Mouse (Mus musculus): Measurements from ENCODE around the gene Akip1. TPM values are rescaled to one million over a fixed set of nuclear protein-coding genes. Genes with fewer than 3 reads are reported as not detected.

The Akip1 gene
- polyA plus RNA-seq (2014; fragmentation: Nextera tagmentation; extraction: Ambion mirVana), result 32.4 and 33.7 TPM in 2 replicates

GRCm38 (mm10) chr7:109703190-109704015 lies at the start of gene Akip1, which contains the start of gene St5:
Akip1 (plus strand) TSS chr7:109703690.
St5 (minus strand) TSS chr7:109703605.
- Histone ChIP-seq H3K27ac (ENCODE audit: low read depth) (peak within 1 kb of the TSS; percentile 87), H3K4me1 (ENCODE audit: insufficient read depth) (peaks cover 16% of the 10 kb centered on the region; the same call in 1 of the 2 replicates), H3K4me2 (peak within 1 kb of the TSS; percentile 82), H3K9ac (peak within 1 kb of the TSS; percentile 60), H3K4me3 (ENCODE audit: low read depth, low read length) (peak within 1 kb of the TSS; percentile 70), H3K9me3 (ENCODE audit: low read depth, low read length) (no peaks in the 10 kb centered on the region), H3K36me3 (ENCODE audit: insufficient read depth) (no peaks in the 10 kb centered on the region), H3K27me3 (ENCODE audit: insufficient read depth, low read length) (no peaks in the 10 kb centered on the region)
- DNase-seq (peak; percentile 98), ATAC-seq (ENCODE audit: insufficient read depth) (peak; percentile 95)
- WGBS, result under 1% methylated on average over 61 of the region's 61 CpGs
- no peak for TF ChIP-seq CTCF (IDR thresholded peaks at IDR 0.05; ENCODE audit: low read depth)

DNA sequence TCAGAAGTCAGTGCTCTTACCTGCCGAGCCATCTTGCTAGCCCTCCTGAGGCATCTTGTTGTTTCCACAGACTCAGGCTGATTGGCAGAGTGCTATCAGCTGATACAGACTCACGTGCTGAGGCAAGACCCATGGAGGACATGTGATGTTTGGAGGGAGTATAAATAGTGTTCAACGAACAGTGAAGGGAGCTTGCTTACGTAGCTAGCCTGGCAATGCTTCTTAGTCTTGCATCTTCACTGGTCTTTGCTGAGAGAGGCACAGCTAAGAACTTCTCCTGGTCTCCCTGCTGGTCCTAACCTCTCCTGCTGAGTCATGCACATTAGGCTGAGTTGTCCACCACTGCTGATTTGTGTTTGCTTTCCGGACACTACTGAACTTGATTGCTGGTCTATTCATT lies 48.6 kb upstream of the Akip1 start:
- no peaks in the 10 kb centered on the region for H3K36me3 ChIP-seq (ENCODE audit: insufficient read depth)
- no peaks in the 10 kb centered on the region for H3K27me3 ChIP-seq (ENCODE audit: insufficient read depth, low read length)
- no peaks in the 10 kb centered on the region for H3K9me3 ChIP-seq (ENCODE audit: low read depth, low read length)
- whole genome bisulfite sequencing, result 79% methylated on average over 5 of the region's 5 CpGs
- no peak overlapping the region for H3K4me3 ChIP-seq (ENCODE audit: low read depth, low read length)
- TF ChIP-seq CTCF (IDR thresholded peaks at IDR 0.05; ENCODE audit: low read depth), result no peak
- ATAC-seq (ENCODE audit: insufficient read depth) (no peak), DNase-seq (no peak)
- H3K4me1 ChIP-seq (ENCODE audit: insufficient read depth), result no peaks in the 10 kb centered on the region
- H3K9ac ChIP-seq, result no peak overlapping the region
- H3K4me2 ChIP-seq, result no peak overlapping the region
- H3K27ac ChIP-seq (ENCODE audit: low read depth), result no peak overlapping the region

DNA sequence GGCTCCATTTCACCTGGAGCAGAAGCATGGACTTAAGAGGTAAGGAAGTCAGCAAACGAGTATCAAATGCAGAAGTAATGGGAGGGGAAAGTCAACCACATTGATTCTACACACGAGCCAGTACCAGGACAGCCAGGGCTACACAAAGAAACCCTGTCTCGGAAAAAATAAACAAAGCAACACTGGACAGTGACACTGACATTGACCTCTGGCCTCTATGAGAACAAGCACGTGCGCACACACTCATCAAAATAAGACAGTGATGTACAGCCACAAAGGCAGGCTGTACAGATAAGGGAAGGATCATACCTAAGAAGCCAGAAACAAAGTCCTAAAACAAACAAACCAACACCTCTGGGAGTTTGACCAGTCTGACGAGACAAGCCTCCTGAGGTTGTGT lies 45.6 kb upstream of the Akip1 start:
- DNase-seq, result no peak
- H3K27me3 ChIP-seq (ENCODE audit: insufficient read depth, low read length), result no peaks in the 10 kb centered on the region
- H3K9me3 ChIP-seq (ENCODE audit: low read depth, low read length), result no peaks in the 10 kb centered on the region
- H3K4me2 ChIP-seq, result no peak overlapping the region
- H3K4me1 ChIP-seq (ENCODE audit: insufficient read depth), result no peaks in the 10 kb centered on the region
- H3K9ac ChIP-seq, result no peak overlapping the region
- H3K27ac ChIP-seq (ENCODE audit: low read depth), result no peak overlapping the region
- no peak overlapping the region for H3K4me3 ChIP-seq (ENCODE audit: low read depth, low read length)
- 28% methylated on average over 6 of the region's 6 CpGs for WGBS
- TF ChIP-seq CTCF (IDR thresholded peaks at IDR 0.05; ENCODE audit: low read depth), result no peak
- H3K36me3 ChIP-seq (ENCODE audit: insufficient read depth), result no peaks in the 10 kb centered on the region
- no peak for ATAC-seq (ENCODE audit: insufficient read depth)

DNA sequence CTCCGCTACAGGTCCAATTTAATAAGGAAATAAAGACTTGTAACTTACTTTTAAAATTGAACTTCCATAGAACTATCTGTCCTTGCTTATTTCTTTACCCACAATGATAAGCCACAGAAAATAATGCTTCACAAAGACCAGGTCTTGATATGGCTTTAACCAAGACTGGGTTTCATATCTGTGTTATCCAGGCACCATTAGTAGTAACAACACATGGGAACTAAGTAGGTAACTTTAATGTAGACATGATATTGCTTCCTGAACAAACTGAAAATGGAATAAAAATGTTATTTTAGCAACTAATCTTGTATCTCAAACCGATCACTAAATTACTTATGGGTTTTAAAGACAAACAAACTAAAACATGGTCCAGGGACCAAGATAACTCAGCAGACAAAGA lies 44.2 kb upstream of the Akip1 start:
- Histone ChIP-seq H3K27ac (ENCODE audit: low read depth) (no peak overlapping the region), H3K27me3 (ENCODE audit: insufficient read depth, low read length) (no peaks in the 10 kb centered on the region), H3K9me3 (ENCODE audit: low read depth, low read length) (no peaks in the 10 kb centered on the region), H3K9ac (no peak overlapping the region), H3K4me1 (ENCODE audit: insufficient read depth) (no peaks in the 10 kb centered on the region), H3K4me2 (no peak overlapping the region), H3K36me3 (ENCODE audit: insufficient read depth) (no peaks in the 10 kb centered on the region), H3K4me3 (ENCODE audit: low read depth, low read length) (no peak overlapping the region)
- ATAC-seq (ENCODE audit: insufficient read depth) (no peak), DNase-seq (no peak)
- WGBS, result 90% methylated on average over 2 of the region's 2 CpGs
- no peak for TF ChIP-seq CTCF (IDR thresholded peaks at IDR 0.05; ENCODE audit: low read depth)

DNA sequence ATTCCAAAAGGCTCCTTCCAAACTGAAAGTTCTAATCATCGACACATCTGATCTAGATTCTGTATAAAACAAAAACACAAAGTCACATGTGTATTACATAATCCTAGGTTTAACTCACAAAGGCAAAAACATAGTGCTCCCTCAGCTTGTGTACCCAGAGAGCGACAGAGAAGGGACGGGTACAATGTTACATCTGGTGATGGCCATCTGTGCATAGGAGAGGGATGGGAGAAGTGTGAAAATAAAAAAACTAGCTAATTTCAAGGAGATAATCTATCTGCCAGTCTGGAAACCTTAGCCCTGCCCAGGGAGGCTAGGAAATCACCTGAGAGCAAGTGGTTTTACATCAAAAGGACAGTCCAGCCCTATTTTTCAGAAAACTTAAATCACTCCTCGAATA lies 40.9 kb upstream of the Akip1 start:
- Histone ChIP-seq H3K27me3 (ENCODE audit: insufficient read depth, low read length) (no peaks in the 10 kb centered on the region), H3K27ac (ENCODE audit: low read depth) (no peak overlapping the region), H3K36me3 (ENCODE audit: insufficient read depth) (no peaks in the 10 kb centered on the region), H3K9ac (no peak overlapping the region), H3K9me3 (ENCODE audit: low read depth, low read length) (no peaks in the 10 kb centered on the region), H3K4me2 (no peak overlapping the region), H3K4me1 (ENCODE audit: insufficient read depth) (no peaks in the 10 kb centered on the region), H3K4me3 (ENCODE audit: low read depth, low read length) (no peak overlapping the region)
- no peak for TF ChIP-seq CTCF (IDR thresholded peaks at IDR 0.05; ENCODE audit: low read depth)
- WGBS, result 76% methylated on average over 4 of the region's 4 CpGs
- ATAC-seq (ENCODE audit: insufficient read depth) (no peak), DNase-seq (no peak)

DNA sequence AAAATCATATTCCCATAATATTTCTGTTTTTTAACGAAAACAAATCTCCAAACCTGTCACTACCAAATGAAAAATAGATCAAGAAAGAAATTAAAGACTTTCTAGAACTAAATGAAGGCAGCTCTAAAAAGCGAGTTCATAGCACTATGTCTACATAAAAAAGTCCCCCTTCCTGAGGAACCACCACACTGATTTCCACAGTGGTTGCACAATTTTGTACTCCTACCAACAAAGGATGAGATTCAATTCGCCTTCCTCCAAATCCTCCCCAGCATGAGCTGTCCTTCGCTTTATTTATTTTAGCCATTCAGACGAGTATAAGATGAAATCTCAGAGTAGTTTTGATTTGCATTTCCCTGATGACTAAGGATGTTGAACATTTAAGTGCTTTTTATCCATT lies 36.8 kb upstream of the Akip1 start:
- no peaks in the 10 kb centered on the region for H3K36me3 ChIP-seq (ENCODE audit: insufficient read depth)
- H3K27me3 ChIP-seq (ENCODE audit: insufficient read depth, low read length), result no peaks in the 10 kb centered on the region
- no peak for DNase-seq
- WGBS, result 71% methylated on average over 5 of the region's 5 CpGs
- TF ChIP-seq CTCF (IDR thresholded peaks at IDR 0.05; ENCODE audit: low read depth), result no peak
- no peaks in the 10 kb centered on the region for H3K9me3 ChIP-seq (ENCODE audit: low read depth, low read length)
- no peaks in the 10 kb centered on the region; the same call in 1 of the 2 replicates for H3K4me1 ChIP-seq (ENCODE audit: insufficient read depth)
- H3K4me3 ChIP-seq (ENCODE audit: low read depth, low read length), result no peak overlapping the region
- H3K9ac ChIP-seq, result no peak overlapping the region
- ATAC-seq (ENCODE audit: insufficient read depth), result no peak
- H3K27ac ChIP-seq (ENCODE audit: low read depth), result no peak overlapping the region
- H3K4me2 ChIP-seq, result no peak overlapping the region

- Histone ChIP-seq H3K27me3 (ENCODE audit: insufficient read depth, low read length) (no peaks in the 10 kb centered on the region), H3K9ac (peak overlapping the region; percentile 13; the same call in 1 of the 2 replicates), H3K9me3 (ENCODE audit: low read depth, low read length) (no peaks in the 10 kb centered on the region), H3K4me3 (ENCODE audit: low read depth, low read length) (peak overlapping the region; percentile 74), H3K4me2 (peak overlapping the region; percentile 71), H3K36me3 (ENCODE audit: insufficient read depth) (no peaks in the 10 kb centered on the region), H3K4me1 (ENCODE audit: insufficient read depth) (peaks cover 11% of the 10 kb centered on the region), H3K27ac (ENCODE audit: low read depth) (no peak overlapping the region)
- WGBS, result 57% methylated on average over 5 of the region's 5 CpGs
- ATAC-seq (ENCODE audit: insufficient read depth), result no peak
- TF ChIP-seq CTCF (IDR thresholded peaks at IDR 0.05; ENCODE audit: low read depth), result no peak
- DNase-seq, result no peak
Measured at GRCm38 (mm10) chr7:109669426-109670170, 33.9 kb upstream of the Akip1 start.
